Mouse (Mus musculus) cerebellum, adult (tissue): ENCODE results near the gene Creb3l2.

Experiments
- ATAC-seq: cut with Nextera tagmentation; 2 replicates; pipeline ENCODE4 v1.9.2; 2017; ENCODE audit warnings: mild to moderate bottlenecking, moderate library complexity, mixed read lengths; ENCODE audit not compliant: insufficient number of reproducible peaks, low FRiP score, low TSS enrichment

The Creb3l2 gene

DNA sequence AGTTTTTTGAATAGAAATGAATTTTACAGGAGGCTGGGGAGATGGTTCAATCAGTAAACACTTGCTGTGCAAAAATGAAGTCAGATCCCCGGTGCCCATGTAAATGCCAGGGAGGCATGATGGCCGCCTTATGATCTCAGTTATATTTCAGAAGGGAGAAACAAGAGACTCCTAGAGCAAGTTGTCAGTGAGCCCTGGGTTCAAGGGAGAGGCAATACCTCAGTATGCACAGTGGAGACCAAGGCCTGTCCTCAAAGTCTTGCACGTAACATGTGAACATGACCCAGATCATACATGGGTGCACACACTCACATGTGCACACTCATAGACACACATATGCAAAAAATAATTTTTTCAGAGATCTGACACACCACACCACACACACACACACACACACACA is 151.3 kb downstream of the Creb3l2 start:
- ATAC-seq: no peak

DNA sequence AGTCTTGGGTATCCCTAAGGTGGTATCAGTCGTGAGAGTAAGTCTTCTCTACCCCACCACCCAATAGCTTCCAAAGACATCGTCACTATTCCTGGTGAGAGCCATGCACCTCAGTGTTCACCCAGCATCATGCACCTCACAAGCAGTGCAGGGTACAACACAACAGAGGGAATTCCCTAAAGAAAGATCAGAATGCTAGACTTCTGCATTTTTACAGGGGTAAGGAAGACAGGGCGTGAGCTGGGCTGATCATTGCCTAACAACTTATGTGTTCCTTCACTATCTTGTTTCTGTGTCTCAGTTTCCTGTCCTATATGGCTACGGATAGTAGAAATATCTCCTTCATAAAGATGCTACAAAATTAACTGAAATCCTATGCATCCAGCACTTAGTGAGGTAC is 155.8 kb downstream of the Creb3l2 start:
- ATAC-seq: no peak

DNA sequence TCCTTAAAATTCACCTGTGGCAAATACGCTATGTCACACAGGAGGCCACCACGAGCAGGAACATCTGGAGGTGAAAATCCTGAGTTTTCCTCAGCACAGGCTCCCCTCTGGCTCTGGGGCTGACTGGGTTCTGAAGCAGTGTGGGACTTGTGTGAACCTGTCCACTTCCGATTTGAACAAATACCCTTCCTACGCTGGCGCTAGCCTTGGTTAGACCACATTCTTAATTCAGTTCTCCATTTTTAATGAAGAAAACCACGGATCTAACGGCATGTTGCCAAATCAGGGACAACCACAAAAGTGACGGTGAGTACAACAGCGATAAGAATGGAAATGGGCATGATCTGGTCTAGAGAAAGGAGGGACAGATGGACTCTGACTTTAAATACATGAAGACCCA is 157.1 kb downstream of the Creb3l2 start:
- ATAC-seq: no peak

DNA sequence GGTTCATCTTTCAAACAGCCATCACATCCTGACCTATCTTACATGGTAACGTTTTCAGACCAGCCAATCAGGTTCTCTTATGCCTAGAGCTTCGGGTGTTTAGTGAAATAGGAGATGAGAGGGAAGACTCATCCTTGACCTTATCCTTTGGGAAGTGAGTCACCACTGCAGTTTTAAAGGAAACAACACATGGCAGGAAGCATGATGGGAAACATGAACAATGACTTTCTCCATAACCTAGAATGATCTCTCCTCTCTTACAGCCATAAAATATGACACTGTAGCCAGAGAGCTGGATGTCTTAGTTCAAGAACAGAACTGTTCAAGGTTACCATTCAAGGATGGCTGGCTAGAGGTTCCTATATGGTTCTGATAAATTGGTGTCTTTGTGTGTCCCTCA is 158.6 kb downstream of the Creb3l2 start:
- ATAC-seq: no peak

DNA sequence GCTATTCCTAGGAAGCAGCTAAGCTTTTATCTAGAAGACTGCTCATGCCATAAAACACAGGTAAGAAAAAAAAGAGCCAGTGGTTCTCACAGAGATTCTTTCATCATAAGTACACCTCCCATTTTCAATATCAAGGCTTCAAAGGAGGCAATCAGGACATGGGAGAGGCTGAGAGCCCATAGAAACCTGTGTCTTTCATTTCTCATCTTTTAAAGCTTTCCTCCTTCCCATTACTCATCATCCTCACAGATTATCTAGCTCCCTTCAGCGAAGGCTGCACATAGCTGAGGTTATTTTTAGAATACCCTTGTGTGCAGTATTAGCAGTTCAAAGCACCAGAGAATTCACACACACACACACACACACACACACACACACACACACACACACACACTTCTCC is 159.3 kb downstream of the Creb3l2 start:
- ATAC-seq: no peak
